Mouse (Mus musculus) right cerebral cortex, adult 18-20 months (tissue): ENCODE data around the gene Efhc1.
"Not testable (repeated sequence)": the region's sequence is repeated elsewhere in the genome, so short reads cannot be mapped to it uniquely, and the experiment has no call there.

Experiments used
- DNase-seq: peaks from one replicate; pipeline ENCODE4 v3.0.0; 2022; ENCODE audit warnings: mixed read lengths

Efhc1 gene

GRCm38 (mm10) chr1:20951300-20951763, at the start of gene Efhc1:
TSS of gene Efhc1 (plus strand) at chr1:20951626.
- DNase-seq, result peak; percentile 94

- DNase-seq, result peak; percentile 63
Observed at GRCm38 (mm10) chr1:20905501-20906127, 45.8 kb upstream of the Efhc1 start.

GRCm38 (mm10) chr1:20906128-20906515, 45.3 kb upstream of the Efhc1 start:
- peak; percentile 90 for DNase-seq

- peak; percentile 31 for DNase-seq
Observed at GRCm38 (mm10) chr1:20908541-20908940, 42.9 kb upstream of the Efhc1 start.

- DNase-seq, result no peak
Observed at GRCm38 (mm10) chr1:20912115-20912514, 39.3 kb upstream of the Efhc1 start.

GRCm38 (mm10) chr1:20912527-20913171, 38.8 kb upstream of the Efhc1 start:
- no peak for DNase-seq

- DNase-seq, result no peak
Observed at GRCm38 (mm10) chr1:20914769-20915168, 36.7 kb upstream of the Efhc1 start.

- no peak for DNase-seq
Observed at GRCm38 (mm10) chr1:20915608-20916007, 35.8 kb upstream of the Efhc1 start.

GRCm38 (mm10) chr1:20917496-20918050, 33.9 kb upstream of the Efhc1 start:
- no peak for DNase-seq

- no peak for DNase-seq
Observed at GRCm38 (mm10) chr1:20919728-20920127, 31.7 kb upstream of the Efhc1 start.

- DNase-seq, result peak; percentile 32
Observed at GRCm38 (mm10) chr1:20921081-20921528, 30.3 kb upstream of the Efhc1 start.

GRCm38 (mm10) chr1:20922612-20923399, 28.6 kb upstream of the Efhc1 start:
- DNase-seq, result peak; percentile 29

GRCm38 (mm10) chr1:20925324-20925723, 26.1 kb upstream of the Efhc1 start:
- DNase-seq, result not testable (repeated sequence)

GRCm38 (mm10) chr1:20925926-20926325, 25.5 kb upstream of the Efhc1 start:
- DNase-seq, result no peak

- no peak for DNase-seq
Observed at GRCm38 (mm10) chr1:20926376-20926775, 25.1 kb upstream of the Efhc1 start.

GRCm38 (mm10) chr1:20928487-20928886, 22.9 kb upstream of the Efhc1 start:
- no peak for DNase-seq

- DNase-seq, result peak; percentile 73
Observed at GRCm38 (mm10) chr1:20933457-20933856, 18.0 kb upstream of the Efhc1 start.

- no peak for DNase-seq
Observed at GRCm38 (mm10) chr1:20935106-20935505, 16.3 kb upstream of the Efhc1 start.

GRCm38 (mm10) chr1:20939046-20939445, 12.4 kb upstream of the Efhc1 start:
- DNase-seq, result peak; percentile 47

- no peak for DNase-seq
Observed at GRCm38 (mm10) chr1:20940151-20940550, 11.3 kb upstream of the Efhc1 start.

GRCm38 (mm10) chr1:20941322-20941721, 10.1 kb upstream of the Efhc1 start:
- DNase-seq, result no peak

- DNase-seq, result no peak
Observed at GRCm38 (mm10) chr1:20941857-20942256, 9.6 kb upstream of the Efhc1 start.

GRCm38 (mm10) chr1:20943016-20943415, 8.4 kb upstream of the Efhc1 start:
- DNase-seq, result no peak
